Mouse (Mus musculus): ENCODE measurements around the gene Hace1.

DNA sequence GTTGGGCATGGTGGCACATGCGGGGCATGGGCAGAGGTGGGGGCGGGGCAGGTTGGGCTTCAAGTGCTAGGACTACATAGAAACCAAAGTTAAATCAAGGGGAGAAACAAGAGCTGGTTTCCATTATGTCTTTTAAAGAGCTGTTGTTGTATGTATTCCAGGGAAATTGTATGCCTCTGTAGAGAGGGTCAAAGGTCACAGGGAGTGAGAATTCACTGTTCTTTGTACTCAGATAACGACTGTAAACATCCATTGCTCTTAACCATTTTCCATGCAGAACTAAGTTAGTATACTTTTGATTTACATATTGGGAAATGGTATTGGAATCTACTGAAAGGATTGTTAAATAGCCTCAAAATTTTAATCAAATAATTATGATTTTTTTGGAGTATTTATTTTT lies 28.2 kb downstream of the Hace1 start:
- TF ChIP-seq CTCF (IDR thresholded peaks at IDR 0.05; ENCODE audit: insufficient read depth, low read depth, low read length) (no peak), POLR2A (IDR thresholded peaks at IDR 0.05; ENCODE audit: insufficient read depth, low read depth, low read length) (no peak)
